ENCODE assay signal across 28 mouse cellular contexts in genomic region chr17:69463037-69463436, GRCm38 (mm10). TPM values are rescaled to one million over a fixed set of nuclear protein-coding genes. Genes with fewer than 3 reads are reported as not detected.
DNase-seq lines count a peak whose midpoint lies in the region; ATAC-seq and TF ChIP-seq lines count a peak whose summit lies in the region.
"Had no signal": no experiment of that assay in that cellular context is flagged by ENCODE, and none has a peak within 500 bp of the region (broad histone marks: within the 10 kb centered on the region; RNA-seq: fewer than 3 reads in every experiment).

No protein-coding gene starts in this region.

- no peak for TF ChIP-seq CTCF in brain, embryonic 14.5 days (IDR thresholded peaks at IDR 0.05; ENCODE audit: borderline replicate concordance, extremely low read depth, insufficient read depth, insufficient read length)

- ATAC-seq in forebrain, embryonic 16.5 days: peak; percentile 69
- ATAC-seq in forebrain, embryonic 15.5 days (replicated peaks): no peak
- ATAC-seq: activated CD4-positive, CD25-positive, alpha-beta regulatory T cell, adult 4 months; intestine, postnatal 0 days had no signal

- no peak overlapping the region for H3K4me2 ChIP-seq in forebrain, embryonic 16.5 days (ENCODE audit: low read length)
- H3K4me2 ChIP-seq in forebrain, embryonic 15.5 days (replicated peaks): no peak overlapping the region
- H3K4me2 ChIP-seq: embryonic facial prominence, embryonic 13.5 days; heart, embryonic 13.5 days; hindbrain, embryonic 12.5 days; hindbrain, embryonic 15.5 days had no signal

- no peaks in the 10 kb centered on the region for H3K27me3 ChIP-seq in forebrain, embryonic 16.5 days (replicated peaks; ENCODE audit: control insufficient read depth, insufficient read depth, low read length)
- no peaks in the 10 kb centered on the region for H3K27me3 ChIP-seq in forebrain, embryonic 15.5 days
- H3K27me3 ChIP-seq: embryonic facial prominence, embryonic 13.5 days; heart, embryonic 13.5 days; hindbrain, embryonic 12.5 days; hindbrain, embryonic 15.5 days had no signal

- no peaks in the 10 kb centered on the region for H3K36me3 ChIP-seq in forebrain, embryonic 16.5 days (ENCODE audit: control insufficient read depth, insufficient read depth)
- H3K36me3 ChIP-seq in forebrain, embryonic 15.5 days: no peaks in the 10 kb centered on the region
- H3K36me3 ChIP-seq: embryonic facial prominence, embryonic 10.5 days; embryonic facial prominence, embryonic 13.5 days; heart, embryonic 10.5 days; heart, embryonic 13.5 days; hindbrain, embryonic 12.5 days; hindbrain, embryonic 15.5 days had no signal

- H3K27ac ChIP-seq in forebrain, embryonic 16.5 days (ENCODE audit: low read length): no peak overlapping the region
- H3K27ac ChIP-seq in forebrain, embryonic 15.5 days (replicated peaks): no peak overlapping the region
- H3K27ac ChIP-seq: embryonic facial prominence, embryonic 10.5 days; embryonic facial prominence, embryonic 13.5 days; gastrocnemius, adult 2 months; heart, adult 2 months; heart, embryonic 10.5 days; heart, embryonic 13.5 days; hindbrain, embryonic 12.5 days; hindbrain, embryonic 15.5 days had no signal

- no peak overlapping the region for H3K9ac ChIP-seq in forebrain, embryonic 16.5 days (replicated peaks; ENCODE audit: low read depth, low read length)
- H3K9ac ChIP-seq in forebrain, embryonic 15.5 days (replicated peaks): no peak overlapping the region
- H3K9ac ChIP-seq: embryonic facial prominence, embryonic 13.5 days; heart, embryonic 13.5 days; hindbrain, embryonic 12.5 days; hindbrain, embryonic 15.5 days had no signal

- H3K4me1 ChIP-seq in forebrain, embryonic 16.5 days (replicated peaks; ENCODE audit: control insufficient read depth, insufficient read depth, low read length): peaks cover 2% of the 10 kb centered on the region; the same call in 1 of the 2 replicates
- H3K4me1 ChIP-seq in forebrain, embryonic 15.5 days: no peaks in the 10 kb centered on the region
- H3K4me1 ChIP-seq: embryonic facial prominence, embryonic 10.5 days; embryonic facial prominence, embryonic 13.5 days; heart, embryonic 13.5 days; hindbrain, embryonic 12.5 days; hindbrain, embryonic 15.5 days had no signal

- no peaks in the 10 kb centered on the region for H3K9me3 ChIP-seq in forebrain, embryonic 16.5 days (ENCODE audit: control insufficient read depth, low read length)
- H3K9me3 ChIP-seq in forebrain, embryonic 15.5 days: no peaks in the 10 kb centered on the region
- H3K9me3 ChIP-seq: embryonic facial prominence, embryonic 10.5 days; embryonic facial prominence, embryonic 13.5 days; heart, embryonic 10.5 days; heart, embryonic 13.5 days; hindbrain, embryonic 12.5 days; hindbrain, embryonic 15.5 days had no signal

- TF ChIP-seq POLR2A in brain, embryonic 14.5 days (IDR thresholded peaks at IDR 0.05; ENCODE audit: borderline replicate concordance, extremely low read depth, insufficient read depth, insufficient read length, poor library complexity, severe bottlenecking): no peak

- 49% methylated on average over 3 of the region's 3 CpGs for WGBS in forebrain, embryonic 16.5 days
- WGBS in forebrain, embryonic 15.5 days: 46% methylated on average over 3 of the region's 3 CpGs

- DNase-seq in cerebellum, postnatal 10 days: peak; percentile 30 to 55
- no peak for DNase-seq in cerebellum, adult 9-11 months
- peak; percentile 23 for DNase-seq in layer of hippocampus, adult 11-12 months (ENCODE audit: low spot score)
- DNase-seq in layer of hippocampus, postnatal 36 days: no peak
- DNase-seq in brain, embryonic 14.5 days (ENCODE audit: low read depth): peak; percentile 38
- DNase-seq: adrenal gland, adult 8-10 months; adrenal gland, postnatal 25 days; cerebellum, adult 18-20 months; cerebellum, adult 9-10 months; cerebellum, postnatal 36 days; embryo, embryonic 11 days; gastrocnemius, adult 2 months; gastrocnemius, postnatal 25 days; heart, adult 2 months had no signal

- H3K4me3 ChIP-seq in forebrain, embryonic 16.5 days (replicated peaks; ENCODE audit: low read length): no peak overlapping the region
- no peak overlapping the region for H3K4me3 ChIP-seq in forebrain, embryonic 15.5 days
- H3K4me3 ChIP-seq: embryonic facial prominence, embryonic 10.5 days; embryonic facial prominence, embryonic 13.5 days; erythroblast, embryonic 14.5 days; gastrocnemius, adult 2 months; heart, adult 2 months; heart, embryonic 10.5 days; heart, embryonic 13.5 days; hindbrain, embryonic 12.5 days; hindbrain, embryonic 15.5 days had no signal

RNA-seq across cellular contexts. Expression of gene Akain1, which starts 23.9 kb away (rescaled TPM):
- polyA plus RNA-seq in forebrain, embryonic 16.5 days (2015; fragmentation: Nextera tagmentation; extraction: Ambion mirVana): 0.24 and 0.43 TPM in 2 replicates
- polyA plus RNA-seq in forebrain, embryonic 15.5 days (2015; fragmentation: Nextera tagmentation; extraction: Ambion mirVana): 0.13 and 0.36 TPM in 2 replicates
- total RNA-seq in layer of hippocampus, postnatal 36 days (2021): 10 to 100 TPM; 14.7 to 16.6 TPM
- 0.19 and 0.33 TPM in 2 replicates for polyA plus RNA-seq in brain, embryonic 14.5 days (2012; rRNA removed)
- total RNA-seq: adrenal gland, postnatal 25 days; ES-E14; gastrocnemius, adult 2 months; gastrocnemius, postnatal 25 days; heart, adult 2 months; hematopoietic stem cell, adult 5-6 weeks had no signal
- polyA plus RNA-seq: activated CD4-positive, CD25-positive, alpha-beta regulatory T cell, adult 4 months; embryonic facial prominence, embryonic 10.5 days; embryonic facial prominence, embryonic 13.5 days; erythroblast, embryonic 14.5 days; heart, embryonic 10.5 days; heart, embryonic 13.5 days; intestine, embryonic 14.5 days; intestine, postnatal 0 days had no signal

Comparison
In these comparisons a context has a peak if more than half of its experiments do, and no peak if none do; other contexts are left out.
1. DNase-seq: peak in cerebellum, postnatal 10 days (2 of 2), layer of hippocampus, adult 11-12 months (single experiment) and brain, embryonic 14.5 days (single experiment); none in cerebellum, adult 9-11 months (single experiment) and layer of hippocampus, postnatal 36 days (0 of 2).